Mouse (Mus musculus) retina, embryonic 14.5 days (tissue): ENCODE measurements around the gene Rps19bp1.
A peak's percentile ranks its signal among the peaks of the same experiment; 100 is the strongest.

Source experiments
- DNase-seq: peaks from one replicate; pipeline ENCODE4 v3.0.0-alpha.2; 2015; ENCODE audit warnings: low spot score

Rps19bp1 gene

DNA sequence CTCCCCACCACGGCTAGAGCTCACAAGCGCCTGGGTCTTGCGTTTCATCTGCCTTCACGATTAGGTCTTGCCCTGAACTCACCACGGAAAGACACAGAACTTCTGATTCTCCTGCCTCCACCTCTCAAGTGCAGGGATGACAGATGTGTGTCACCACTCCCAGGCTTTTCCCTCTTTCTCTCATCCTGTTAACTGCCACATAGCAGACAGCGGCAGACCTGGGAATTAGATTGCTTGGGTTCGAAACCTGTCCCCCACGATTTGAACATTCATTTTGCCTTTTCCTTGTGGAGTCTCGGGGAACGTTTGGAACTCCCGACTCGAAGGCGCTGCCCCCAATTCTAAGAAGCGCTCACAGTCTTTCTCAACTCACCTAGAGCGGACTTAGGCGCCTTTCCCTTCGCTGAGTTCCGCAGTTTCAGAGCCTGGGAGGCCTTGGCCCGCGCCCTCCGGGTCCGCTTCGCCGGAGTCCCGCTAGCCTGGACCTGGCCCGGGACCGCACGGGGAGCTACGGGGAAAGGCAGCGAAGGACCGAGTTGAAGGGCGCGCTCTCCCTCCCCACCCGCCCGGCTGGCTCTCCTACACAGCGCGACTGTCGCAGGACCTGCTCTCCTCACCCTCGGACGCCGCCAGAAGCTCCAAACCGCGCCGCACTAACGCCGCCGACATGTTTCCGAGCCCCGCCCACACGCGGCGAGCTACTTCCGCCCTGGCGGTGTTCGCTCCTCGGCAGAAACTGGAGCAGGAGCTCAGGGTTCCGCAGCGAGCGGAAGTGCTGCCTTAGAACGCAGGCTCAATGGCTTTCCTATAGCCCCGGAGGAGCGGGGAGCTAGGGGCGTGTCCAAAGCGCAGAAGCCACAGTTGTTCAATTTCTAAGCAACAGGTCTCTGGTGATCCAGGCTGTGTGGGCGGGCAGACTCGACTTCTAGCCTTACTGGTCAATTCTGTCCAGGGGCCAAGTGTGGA lies at the start of gene Rps19bp1:
Gene Rps19bp1, minus strand, starts transcription at position 706 of the 966 bp plus-strand sequence.
- peak; percentile 94 for DNase-seq

DNA sequence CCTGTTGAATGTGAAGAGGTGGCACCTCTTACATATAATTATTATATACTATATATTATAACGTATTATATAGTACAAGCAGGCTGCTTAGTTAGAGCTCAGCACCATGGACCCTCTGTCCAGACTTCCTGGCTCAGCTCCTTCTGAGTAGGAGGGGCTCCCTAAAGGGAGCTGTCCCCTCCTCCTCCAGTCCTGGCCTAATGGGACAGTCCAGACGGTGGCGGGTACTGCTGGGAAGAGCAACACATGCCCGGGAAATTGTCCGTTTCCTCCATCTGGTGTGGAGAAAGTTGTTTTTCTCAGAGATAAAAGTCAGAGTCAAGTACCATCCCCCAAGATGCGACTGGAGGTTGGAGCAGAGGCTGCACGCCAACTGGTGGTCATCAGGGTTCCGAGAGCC lies 42.0 kb upstream of the Rps19bp1 start:
- DNase-seq, result no peak

DNA sequence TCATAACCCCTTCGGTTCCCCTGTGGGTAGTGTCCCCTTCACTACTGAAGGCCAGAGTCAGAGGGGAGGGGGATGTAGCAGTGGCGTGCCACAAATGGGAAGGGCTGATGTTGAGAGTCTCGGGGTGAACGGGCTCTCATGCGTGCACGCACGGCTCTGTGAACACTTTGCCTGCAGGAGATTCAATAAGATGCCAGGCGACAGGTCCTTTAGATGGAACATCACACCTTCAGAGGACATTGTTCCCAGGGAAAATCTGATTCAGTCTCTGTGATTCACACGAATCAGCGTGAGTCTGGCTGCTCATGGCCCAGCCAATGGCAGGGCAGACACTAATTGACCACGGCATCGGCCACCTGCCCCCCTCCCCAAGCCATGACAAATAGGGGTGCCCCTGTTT lies 40.1 kb upstream of the Rps19bp1 start:
- DNase-seq, result no peak

DNA sequence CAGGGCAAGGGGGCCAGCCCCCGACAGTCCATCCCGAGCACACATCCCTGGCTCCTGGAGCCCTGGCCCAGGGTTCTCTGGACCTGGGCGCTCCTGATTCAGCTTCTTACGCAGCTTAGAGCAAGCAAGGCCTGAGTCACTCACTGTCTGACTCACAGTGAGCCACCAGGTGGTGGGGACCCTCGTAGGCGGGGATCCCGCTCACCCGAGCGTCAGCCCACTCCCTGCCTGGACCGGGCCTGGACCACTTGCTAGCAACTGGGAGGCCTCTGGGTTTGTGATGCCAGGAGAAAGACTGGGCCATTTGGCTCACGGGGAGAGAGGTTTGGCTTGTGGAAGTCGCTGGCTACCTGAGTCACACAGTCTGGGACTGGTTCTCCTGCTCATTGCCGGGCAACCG lies 39.7 kb upstream of the Rps19bp1 start:
- DNase-seq, result no peak

DNA sequence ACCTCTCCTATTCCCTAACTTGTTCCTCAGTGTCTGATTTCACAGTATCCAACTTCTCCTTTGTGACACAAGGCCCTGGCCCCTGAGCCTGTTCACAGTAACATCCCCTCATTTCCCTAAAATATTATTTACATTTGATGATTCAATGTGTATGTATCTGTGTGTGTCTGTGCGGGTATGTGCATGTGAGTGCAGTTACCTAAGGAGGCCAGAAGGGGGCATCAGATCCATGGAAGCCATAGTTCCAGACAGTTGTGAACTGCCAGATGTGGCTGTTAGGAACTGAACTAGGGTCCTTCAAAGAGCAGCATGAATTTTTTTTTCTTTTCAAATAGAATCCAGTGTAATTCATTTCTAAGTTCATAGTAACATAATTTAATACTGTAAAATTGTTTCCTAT lies 33.0 kb upstream of the Rps19bp1 start:
- DNase-seq, result no peak

DNA sequence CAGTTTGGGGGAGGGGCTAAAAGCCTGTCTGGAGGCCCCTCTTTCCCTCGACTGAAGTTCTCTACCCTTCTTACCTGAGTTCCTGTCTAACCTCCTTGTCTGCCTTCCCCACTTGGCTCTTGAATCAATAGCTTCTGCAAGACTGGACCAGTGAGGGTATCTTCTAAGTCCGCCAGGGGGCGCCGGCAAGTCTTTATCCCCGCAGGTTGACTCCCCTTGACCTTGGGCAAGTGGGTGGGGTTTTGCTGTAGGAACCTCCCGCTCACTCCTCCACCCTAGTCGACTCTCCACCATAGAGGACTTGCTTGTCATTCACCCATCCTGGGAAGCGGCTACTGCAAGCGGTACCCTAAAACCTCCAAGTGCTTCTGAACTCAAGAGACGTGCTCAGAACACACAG lies 25.3 kb upstream of the Rps19bp1 start:
- DNase-seq, result peak; percentile 83

DNA sequence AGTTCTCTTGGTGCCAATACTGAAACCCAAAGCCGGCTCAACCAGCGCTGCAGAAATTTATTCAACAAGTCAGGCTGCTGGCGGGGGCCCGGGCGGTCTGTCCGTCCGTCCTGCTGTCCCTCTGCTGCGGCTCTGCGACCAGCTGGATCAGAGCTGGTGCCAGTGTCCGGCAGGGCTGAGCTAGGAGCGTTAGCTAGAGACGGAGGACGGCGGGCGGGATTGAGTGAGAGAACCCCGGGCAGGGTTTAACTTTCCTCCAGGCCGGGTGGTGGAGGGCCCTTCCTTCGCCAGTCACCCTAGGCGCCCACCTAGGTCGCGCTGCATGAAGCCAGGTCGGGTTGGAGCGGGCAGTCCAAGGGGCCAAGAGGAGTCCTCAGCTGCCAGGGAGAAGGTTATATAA lies 23.9 kb upstream of the Rps19bp1 start:
- peak; percentile 35 for DNase-seq

DNA sequence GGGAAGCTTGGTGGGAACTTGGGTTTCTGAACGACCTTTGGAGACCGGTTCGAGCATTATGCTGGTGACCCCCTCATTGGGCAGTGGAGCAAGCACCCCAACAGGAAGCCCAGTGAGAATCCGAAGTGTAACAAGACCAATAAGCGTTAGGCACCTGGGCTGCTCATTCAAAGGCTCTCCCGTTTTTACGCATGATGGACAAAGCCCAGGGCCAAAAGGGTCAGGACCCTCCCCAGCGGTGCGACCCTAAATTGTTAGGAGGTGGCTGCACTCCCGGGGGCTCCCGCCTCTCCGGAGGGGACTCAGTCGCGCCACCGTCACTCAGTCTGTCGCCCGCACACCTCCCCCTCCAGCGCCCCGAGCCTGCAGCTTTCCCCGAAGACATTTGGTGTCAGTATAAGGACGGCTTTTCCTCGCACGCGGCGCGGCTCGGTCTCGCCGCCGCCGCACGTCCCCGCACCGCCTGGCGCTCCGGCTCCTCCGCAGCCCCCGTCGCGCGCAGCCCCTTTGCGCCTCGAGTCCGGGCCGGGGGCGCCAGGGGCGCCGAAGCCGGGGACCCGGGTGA lies 22.8 kb upstream of the Rps19bp1 start, which contains the start of gene Cacna1i:
Gene Cacna1i, plus strand, starts transcription at position 388 of the 565 bp plus-strand sequence.
- DNase-seq, result peak; percentile 52

DNA sequence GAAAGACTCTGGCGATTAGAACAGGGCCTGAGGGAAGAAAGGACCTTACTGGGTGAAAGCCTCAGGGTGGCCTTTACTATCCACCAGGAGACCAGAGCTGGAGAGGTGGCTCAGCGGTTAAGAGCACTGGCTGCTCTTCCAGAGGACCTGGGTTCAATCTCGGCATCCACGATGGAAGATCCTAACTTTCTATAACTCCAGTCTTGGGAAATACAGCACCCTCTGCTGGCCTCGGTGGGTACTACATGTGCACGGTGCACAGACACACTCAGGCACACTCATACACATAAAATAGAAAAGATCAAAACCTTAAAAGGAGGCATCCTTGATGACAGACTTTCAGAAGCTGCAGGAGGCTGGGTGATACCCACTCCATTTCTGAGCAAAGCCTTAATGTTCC lies 16.5 kb upstream of the Rps19bp1 start:
- DNase-seq, result peak; percentile 76

DNA sequence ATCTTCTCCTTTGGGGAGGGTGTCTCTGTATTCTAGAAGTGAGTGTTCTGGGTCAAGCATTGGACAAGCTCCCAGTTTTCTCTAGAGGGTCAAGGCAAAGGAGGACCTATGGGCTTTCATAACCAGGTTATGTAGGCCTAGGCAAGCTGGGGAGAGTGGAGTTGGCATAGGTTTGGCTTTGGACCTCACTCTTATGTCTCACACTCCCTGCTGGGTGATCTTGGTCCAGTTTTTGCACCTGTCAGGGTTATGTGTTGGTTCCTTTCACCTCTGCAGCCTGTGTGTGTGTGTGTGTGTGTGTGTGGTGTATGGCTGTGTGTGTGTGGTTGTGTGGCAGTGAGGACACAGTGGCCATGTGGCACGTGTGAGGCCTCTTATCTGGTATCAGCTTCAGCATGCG lies 14.9 kb upstream of the Rps19bp1 start:
- no peak for DNase-seq

DNA sequence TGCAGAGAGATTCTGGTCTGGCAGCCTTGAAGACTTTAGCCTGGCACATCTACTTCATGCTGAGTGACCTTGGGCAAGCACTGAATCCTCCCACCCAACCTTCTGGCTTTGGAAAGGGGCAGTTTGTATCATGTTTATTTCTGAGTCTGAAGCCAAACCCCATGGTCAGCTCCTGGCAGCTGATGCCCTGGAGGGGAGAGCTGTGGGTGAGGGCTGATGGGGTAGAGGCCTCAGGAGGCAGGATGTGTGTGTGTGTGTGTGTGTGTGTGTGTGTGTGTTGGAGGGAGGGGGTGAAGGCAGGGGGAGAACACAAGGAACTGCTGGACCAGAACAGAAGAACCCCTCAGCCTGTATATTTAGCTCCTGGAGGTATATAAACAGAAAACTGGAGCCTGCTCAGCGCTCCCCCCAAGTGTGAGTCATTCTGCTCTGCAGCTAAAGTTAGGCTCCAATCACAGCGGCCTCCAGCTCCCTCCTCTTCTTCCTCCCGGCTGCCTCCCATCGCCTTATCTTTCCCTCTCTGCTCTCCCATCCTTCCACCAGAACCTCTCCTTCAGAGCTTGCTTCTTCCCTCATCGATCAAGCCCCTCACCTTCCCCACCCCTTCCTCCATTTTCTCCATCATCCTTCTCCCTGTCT lies 14.1 kb upstream of the Rps19bp1 start:
- no peak for DNase-seq

DNA sequence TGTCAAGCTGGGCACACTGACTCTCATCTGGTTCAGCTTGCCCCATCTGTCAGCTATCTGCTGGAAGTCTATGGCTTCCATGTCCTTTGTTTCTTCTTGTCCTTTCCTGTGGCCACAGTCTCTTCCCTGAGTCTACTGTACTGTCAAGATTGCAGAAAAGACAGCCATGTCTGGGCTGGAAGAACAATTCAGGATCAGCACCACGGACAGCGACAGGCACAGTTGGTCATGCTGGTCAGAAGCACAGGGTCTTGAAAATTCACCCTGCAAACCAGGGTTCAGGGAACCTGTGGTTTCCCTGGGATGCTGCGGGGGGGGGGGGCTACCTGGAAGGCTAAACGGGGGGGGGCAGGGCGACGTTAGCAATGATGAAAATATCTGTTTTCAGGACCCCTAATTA lies 13.5 kb upstream of the Rps19bp1 start:
- DNase-seq, result peak; percentile 87

DNA sequence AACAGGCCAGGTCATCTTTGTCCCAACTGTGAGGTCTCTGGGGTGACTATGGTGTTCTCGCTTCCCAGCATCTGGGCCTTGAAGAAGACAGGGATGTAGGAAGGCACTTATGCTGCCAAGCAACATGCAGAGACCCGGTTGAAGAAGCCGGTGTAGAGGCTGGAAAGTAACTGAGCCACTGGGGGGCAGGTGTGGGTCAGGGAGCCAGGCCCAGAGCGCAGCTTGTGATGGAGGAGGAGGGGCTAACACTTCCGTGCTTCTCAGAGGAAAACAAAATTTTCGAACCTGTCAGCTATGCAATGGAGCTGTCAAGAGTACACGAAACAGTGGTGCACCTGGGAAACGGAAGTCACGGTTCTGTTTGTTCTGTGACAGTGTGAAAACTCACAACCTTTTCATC lies 13.0 kb upstream of the Rps19bp1 start:
- DNase-seq, result no peak

DNA sequence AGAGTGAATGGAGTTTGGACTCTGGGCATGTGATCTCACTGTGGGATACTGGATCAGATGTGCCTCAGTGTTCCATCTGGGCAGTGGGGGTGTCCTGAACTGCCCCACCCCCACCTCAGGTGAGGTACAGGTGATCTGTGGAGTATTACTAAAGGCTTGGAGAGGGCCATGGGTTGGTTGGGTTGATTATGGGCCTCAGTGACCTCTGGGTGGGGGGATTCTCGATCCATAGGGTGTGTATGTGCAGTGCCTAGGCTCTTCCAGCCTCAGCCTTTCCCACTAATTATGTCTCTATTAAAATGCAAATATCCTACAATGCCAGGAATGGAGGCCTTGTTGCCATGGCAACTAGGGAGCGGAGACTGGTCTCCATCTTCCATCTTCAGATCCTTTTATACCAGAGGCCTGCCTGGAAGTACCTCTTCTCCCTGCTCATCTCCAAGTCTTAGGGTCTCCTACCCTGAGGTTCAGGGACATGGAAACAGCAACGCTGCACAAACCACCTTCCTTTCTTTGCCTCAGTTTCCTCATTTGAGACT lies 7.8 kb upstream of the Rps19bp1 start:
- DNase-seq, result no peak

DNA sequence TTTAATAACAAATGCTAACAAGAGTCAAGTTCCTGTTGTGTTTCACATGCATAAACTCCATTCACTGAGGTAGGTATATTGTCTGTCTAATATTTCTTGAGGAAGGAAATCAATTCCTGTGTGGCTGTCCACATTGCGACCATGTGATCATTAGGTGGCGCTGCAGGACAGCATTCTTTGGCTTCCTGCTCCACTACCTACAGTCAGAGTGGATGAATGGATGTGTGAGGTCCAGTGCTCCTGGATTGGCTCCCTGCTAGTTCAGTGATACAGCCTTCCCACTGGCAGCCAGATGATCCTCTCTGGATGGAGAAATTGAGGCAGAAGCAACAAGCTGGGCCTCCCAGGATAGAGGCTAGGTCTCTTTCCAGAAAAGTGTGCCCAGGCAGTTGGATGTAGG lies 2.2 kb upstream of the Rps19bp1 start:
- peak; percentile 95 for DNase-seq

DNA sequence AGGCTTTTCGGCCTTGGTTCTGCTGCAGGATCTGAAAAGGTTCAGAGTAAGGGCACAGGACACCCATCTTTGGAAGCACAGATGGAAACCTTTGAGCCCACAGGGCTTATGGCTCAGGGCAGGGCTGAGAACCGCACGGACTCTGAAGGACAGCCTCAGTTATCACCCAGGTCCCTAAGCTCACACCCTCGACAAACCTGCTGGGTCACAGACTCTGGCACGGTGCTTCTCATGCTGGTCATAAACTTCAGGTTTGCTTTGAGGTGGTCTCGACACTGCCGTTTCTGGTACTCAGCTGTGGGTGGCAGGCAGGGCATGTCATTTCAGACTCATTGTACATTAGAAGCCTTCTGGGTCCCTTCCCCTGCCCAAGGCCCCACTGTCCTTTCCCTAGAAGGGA lies 3.0 kb downstream of the Rps19bp1 start:
- no peak for DNase-seq

DNA sequence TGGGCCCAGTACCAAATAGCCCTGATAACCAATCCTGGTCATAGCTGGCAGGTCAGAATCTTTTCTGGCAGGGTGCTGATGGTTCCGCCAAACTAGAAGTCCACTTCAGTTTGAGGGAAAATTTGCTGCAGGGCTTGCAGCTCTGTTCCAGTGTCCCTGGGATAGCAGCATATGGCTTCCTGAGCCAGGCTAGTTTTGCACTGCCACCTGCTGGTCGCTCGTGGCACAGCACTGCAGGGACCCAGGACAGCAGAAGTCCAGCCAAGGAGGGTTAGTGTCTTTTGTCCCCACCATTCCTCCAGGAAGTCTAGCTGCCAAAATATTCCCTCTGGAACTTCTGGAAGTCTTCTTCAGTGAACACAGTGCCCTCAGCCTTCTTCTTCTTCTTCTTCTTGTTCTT lies 3.4 kb downstream of the Rps19bp1 start:
- peak; percentile 93 for DNase-seq

DNA sequence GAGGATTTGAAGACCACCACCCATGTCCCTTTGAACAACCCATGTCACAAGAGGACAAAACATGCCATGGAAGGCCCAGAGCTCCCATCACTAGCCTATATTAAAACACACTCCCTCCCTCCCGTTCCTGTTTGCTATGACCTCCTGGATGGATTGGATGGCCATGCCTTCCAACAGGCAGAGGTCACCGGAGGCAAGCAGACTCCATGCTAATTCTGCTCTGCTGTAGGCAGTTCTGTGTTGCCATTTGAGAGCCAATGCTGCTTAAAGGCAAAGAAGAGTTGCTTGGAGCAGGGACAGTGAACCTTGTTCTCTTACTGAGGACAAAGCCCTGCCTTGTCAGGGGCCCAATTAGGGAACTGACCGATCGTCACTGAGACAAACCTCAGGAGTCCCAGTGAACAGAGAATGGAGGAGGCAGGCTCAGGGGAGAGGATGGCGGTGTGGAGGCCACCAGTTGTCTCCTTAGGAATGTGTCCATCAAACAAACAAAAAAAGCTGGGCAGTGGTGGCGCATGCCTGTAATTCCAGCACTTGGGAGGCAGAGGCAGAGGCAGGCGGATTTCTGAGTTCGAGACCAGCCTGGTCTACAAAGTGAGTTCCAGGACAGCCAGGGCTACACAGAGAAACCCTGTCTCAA lies 4.6 kb downstream of the Rps19bp1 start:
- DNase-seq, result no peak

DNA sequence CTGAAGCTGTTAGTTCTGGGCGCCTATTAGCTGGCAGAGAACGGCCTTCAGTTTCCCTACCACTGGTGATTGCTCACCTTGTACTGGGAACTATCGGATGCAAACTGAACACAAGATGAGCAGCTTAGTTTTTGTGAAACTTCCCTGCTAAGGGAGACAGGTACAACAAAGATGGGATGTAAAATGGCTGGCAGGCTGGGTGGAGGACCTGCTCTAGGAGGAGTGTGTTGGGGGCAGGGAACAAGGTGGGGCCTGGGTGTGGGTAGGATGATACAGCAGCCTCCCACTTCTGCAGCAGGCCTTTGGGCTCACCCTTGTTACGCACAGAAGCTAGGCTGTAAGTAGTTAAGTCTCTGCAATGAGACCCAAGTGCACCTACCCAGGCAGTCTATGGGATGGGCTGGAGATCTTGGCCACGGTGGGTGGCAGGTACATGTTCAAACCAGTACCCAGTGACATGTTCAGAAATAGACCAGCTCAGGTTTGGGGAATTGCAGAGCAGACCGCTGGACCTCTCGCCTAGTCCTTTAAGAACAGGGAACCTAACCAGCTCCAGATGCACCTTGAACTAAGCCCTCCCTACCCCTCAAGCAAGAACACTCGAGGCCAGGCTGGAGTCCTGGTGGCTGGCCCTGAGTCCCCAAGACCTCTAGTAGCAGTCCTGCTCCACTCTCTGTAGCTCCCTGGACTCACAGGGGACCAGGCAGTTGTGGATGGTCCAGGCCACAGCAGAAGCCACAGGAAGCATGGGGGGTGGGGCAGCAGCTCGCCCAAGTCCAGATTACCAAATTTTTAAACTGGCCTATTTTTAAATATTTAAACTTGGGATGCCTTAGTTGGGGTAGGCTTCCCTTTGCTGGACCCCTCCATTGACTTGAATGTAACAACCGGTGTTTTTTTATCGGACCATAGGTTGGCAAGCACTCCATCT lies 5.6 kb downstream of the Rps19bp1 start:
- DNase-seq, result peak; percentile 12

DNA sequence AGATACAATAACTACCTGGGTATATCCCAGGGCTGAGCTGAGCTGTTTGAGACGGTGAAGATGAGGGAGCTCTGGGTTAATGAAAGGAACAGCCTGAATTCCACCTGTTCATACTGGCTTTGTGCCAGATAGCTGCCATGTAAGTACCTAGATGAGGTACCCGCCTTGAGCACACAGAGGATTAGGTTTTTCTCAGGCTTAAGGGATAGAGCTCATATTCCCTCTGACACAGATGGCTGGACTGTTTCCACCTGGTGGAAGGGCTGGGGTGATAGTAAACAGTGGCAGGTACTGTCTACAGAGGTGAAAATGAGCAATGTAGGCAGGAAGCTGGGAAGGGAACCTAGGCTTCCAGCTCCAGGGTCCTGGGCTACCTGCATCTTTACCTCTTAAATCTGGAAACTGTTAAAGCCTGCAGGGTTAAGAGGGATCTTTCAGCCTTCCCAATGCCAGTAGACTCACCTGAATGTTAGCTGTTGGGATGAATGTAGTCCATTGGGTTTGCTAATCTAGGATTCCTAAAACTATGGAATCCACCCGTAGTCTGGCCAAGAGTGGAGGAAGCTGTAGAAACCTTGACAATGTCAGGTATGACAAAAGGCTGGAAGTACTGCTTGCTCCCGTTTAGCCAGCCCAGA lies 6.4 kb downstream of the Rps19bp1 start:
- DNase-seq, result peak; percentile 19
